Mouse (Mus musculus) intestine, embryonic 16.5 days (tissue): ENCODE data around the gene Cpne4. TPM values are rescaled to one million over a fixed set of nuclear protein-coding genes. Genes with fewer than 3 reads are reported as not detected.

Experiments used
- ATAC-seq: fragments of 200-750 bp; cut with Nextera tagmentation; 2 replicates; pipeline ENCODE4 v1.8.0; 2017; ENCODE audit warnings: moderate TSS enrichment, moderate library complexity
- H3K27ac ChIP-seq: fragments of 300-500 bp; sonication (generic); 2 replicates; pipeline ENCODE4 v1.5.1; 2014; ENCODE audit warnings: mild to moderate bottlenecking, low read length
- H3K27me3 ChIP-seq: fragments of 300-500 bp; sonication (generic); replicated peaks from 2 replicates; pipeline ENCODE4 v1.6.1; 2014; ENCODE audit warnings: low read length, control low read depth, mixed read lengths; ENCODE audit not compliant: control insufficient read depth, insufficient read depth
- H3K36me3 ChIP-seq: fragments of 300-500 bp; sonication (generic); 2 replicates; pipeline ENCODE4 v1.6.1; 2014; ENCODE audit warnings: low read length, control low read depth; ENCODE audit not compliant: control insufficient read depth, insufficient read depth
- H3K4me1 ChIP-seq: fragments of 300-500 bp; sonication (generic); 2 replicates; pipeline ENCODE4 v1.6.1; 2014; ENCODE audit warnings: low read length, control low read depth, mixed read lengths; ENCODE audit not compliant: control insufficient read depth, insufficient read depth
- H3K4me2 ChIP-seq: fragments of 300-500 bp; sonication (generic); 2 replicates; pipeline ENCODE4 v1.6.1; 2014; ENCODE audit warnings: low read depth, low read length, control low read depth
- H3K4me3 ChIP-seq: fragments of 300-500 bp; sonication (generic); 2 replicates; pipeline ENCODE4 v1.5.1; 2014; ENCODE audit warnings: mild to moderate bottlenecking, low read length
- H3K9ac ChIP-seq: fragments of 300-500 bp; sonication (generic); 2 replicates; pipeline ENCODE4 v1.6.1; 2014; ENCODE audit warnings: low read depth, low read length
- H3K9me3 ChIP-seq: fragments of 300-500 bp; sonication (generic); 2 replicates; pipeline ENCODE4 v1.6.1; 2016; ENCODE audit warnings: low read length, control low read depth; ENCODE audit not compliant: control insufficient read depth
- WGBS: fragments of 180-500 bp; shearing (Covaris S2); extraction: QIAGEN DNeasy Blood & Tissue Kit; methylation state at CpG from one replicate; pipeline ENCODE4 v1.1.7; 2014; 5-methylcytosine and 5-hydroxymethylcytosine counted together
- polyA plus RNA-seq: library from polyadenylated mRNA; unstranded; fragments of >200 nt; fragmentation: Nextera tagmentation; extraction: Ambion mirVana; gene quantifications from 2 replicates; pipeline ENCODE4 v1.2.1, GENCODE M21; 2015

The Cpne4 gene
- polyA plus RNA-seq, 1 experiment from 2014 or later = 1.1 TPM

DNA sequence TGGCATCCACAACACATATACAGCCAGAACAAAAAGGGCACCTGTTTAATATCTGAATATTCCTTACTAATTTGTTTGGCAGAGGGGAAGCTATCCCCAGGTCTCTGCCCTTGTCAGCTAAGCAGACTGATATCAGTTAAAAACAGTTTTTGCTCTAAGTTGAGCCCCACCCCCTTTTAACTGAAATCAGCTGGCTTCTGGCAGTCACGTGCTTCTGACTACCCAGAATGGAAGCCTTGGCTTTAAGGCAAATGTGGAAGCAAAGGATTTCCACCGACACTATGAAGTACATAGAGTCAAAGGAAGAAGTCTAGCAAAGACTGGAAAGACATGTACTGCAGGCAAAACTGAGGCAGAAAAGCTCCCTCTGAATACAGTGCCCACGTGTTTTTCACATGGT, 490.8 kb downstream of the Cpne4 start:
- no peak overlapping the region for H3K4me3 ChIP-seq
- H3K4me2 ChIP-seq = no peak overlapping the region
- 73% methylated on average over 3 of the region's 3 CpGs for WGBS
- no peaks in the 10 kb centered on the region for H3K27me3 ChIP-seq
- no peaks in the 10 kb centered on the region for H3K4me1 ChIP-seq
- H3K9ac ChIP-seq = no peak overlapping the region
- no peaks in the 10 kb centered on the region for H3K9me3 ChIP-seq
- H3K27ac ChIP-seq = no peak overlapping the region
- ATAC-seq = no peak
- H3K36me3 ChIP-seq = no peaks in the 10 kb centered on the region

GRCm38 (mm10) chr9:105046014-105046413, 498.9 kb downstream of the Cpne4 start:
- H3K4me2 ChIP-seq = no peak overlapping the region
- no peaks in the 10 kb centered on the region for H3K4me1 ChIP-seq
- H3K9ac ChIP-seq = no peak overlapping the region
- no peaks in the 10 kb centered on the region for H3K36me3 ChIP-seq
- no peak overlapping the region for H3K4me3 ChIP-seq
- H3K9me3 ChIP-seq = no peaks in the 10 kb centered on the region
- no peaks in the 10 kb centered on the region for H3K27me3 ChIP-seq
- no peak overlapping the region for H3K27ac ChIP-seq
- ATAC-seq = no peak
- WGBS = 71% methylated on average over 7 of the region's 7 CpGs

DNA sequence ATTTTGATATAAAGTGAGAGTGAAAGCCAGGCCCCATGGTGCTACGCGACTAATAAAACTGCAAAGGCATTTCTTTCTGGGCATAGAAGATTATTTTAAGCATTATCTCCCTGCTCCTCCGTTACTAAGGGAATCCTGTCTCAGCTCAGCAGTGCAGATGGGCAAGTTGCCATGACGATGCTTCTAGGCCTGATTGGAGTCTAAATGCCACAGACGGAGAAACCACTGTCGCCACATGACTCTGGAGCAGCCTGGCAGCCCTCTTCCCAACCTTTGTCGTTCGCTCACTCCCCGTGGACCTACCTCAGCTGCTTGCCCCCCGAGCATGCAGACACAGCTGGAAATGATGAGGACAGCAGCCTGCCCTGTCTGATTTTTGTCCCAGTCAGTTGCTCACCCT, 501.3 kb downstream of the Cpne4 start:
- 62% methylated on average over 10 of the region's 10 CpGs for WGBS

DNA sequence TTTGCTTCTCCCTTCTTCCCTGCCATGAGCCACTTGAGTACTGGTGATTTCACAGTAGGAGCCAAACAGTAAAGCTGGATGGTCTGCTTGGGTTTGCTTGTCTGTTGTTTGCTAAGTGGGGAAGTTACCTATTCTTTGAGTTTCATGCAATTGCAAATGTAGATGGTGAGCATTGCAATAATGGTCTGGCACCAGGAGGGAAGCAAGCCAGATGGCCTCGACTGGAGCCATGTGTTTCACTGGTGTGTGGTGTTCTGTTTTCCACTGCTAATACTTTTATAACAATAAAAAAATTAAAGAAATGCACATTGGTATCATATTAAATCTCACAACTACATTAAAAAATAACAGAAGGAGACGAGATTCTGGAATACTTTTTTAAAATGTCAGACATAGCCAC, 502.6 kb downstream of the Cpne4 start:
- no peak overlapping the region for H3K4me2 ChIP-seq
- no peak overlapping the region for H3K27ac ChIP-seq
- H3K27me3 ChIP-seq = no peaks in the 10 kb centered on the region
- H3K4me3 ChIP-seq = no peak overlapping the region
- H3K9me3 ChIP-seq = no peaks in the 10 kb centered on the region
- no peak overlapping the region for H3K9ac ChIP-seq
- no peak for ATAC-seq
- 43% methylated on average over 2 of the region's 2 CpGs for WGBS
- no peaks in the 10 kb centered on the region for H3K4me1 ChIP-seq
- H3K36me3 ChIP-seq = no peaks in the 10 kb centered on the region

More for the DNA sequence above, 501.3 kb downstream of the Cpne4 start:
- Histone ChIP-seq H3K9me3 (no peaks in the 10 kb centered on the region), H3K9ac (no peak overlapping the region), H3K36me3 (no peaks in the 10 kb centered on the region), H3K27ac (no peak overlapping the region), H3K4me3 (no peak overlapping the region), H3K4me2 (no peak overlapping the region), H3K4me1 (no peaks in the 10 kb centered on the region), H3K27me3 (no peaks in the 10 kb centered on the region)
- no peak for ATAC-seq

DNA sequence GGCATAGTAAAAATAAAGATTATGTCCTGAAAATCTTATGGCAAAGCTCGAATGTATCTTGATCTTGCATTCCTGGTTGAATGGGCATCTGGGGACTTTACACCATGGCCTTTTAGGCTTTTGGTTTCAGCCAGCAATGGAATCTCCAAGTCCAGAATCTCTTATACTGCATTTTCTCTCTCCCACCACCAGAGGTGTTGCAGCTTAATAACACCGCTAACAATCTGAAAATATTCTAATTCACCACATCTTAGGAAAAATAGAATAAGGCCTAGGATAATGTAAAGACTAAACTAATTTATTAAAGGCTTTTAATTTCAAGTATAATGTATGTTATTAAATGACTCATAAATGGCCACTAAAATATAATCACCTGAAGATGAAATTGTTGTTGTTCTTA, 503.2 kb downstream of the Cpne4 start:
- Histone ChIP-seq H3K4me1 (no peaks in the 10 kb centered on the region), H3K36me3 (no peaks in the 10 kb centered on the region), H3K4me3 (no peak overlapping the region), H3K4me2 (no peak overlapping the region), H3K27ac (no peak overlapping the region), H3K27me3 (no peaks in the 10 kb centered on the region), H3K9ac (no peak overlapping the region), H3K9me3 (no peaks in the 10 kb centered on the region)
- 64% methylated on average over 2 of the region's 2 CpGs for WGBS
- ATAC-seq = no peak

DNA sequence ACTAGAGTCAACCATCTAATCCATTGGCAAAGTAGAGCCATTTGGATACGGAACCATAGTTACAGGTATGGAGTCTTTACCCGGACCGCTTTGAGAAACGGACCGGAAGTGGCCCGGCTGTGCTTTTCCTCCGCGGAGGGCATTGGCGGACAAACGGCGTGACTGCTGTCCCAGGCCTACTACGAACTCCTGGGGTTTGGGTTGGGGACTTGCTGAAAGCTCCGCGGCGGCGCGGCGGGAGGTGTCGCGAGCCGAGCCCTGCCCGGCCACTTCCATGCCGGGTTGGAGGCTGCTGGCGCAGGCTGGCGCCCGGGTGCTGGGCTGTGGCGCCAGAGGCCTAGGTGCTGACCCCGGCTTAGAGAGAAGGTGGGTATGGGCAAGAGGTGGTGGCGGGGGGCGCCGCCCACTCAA, 506.1 kb downstream of the Cpne4 start, which contains the start of gene Mrpl3:
TSS of gene Mrpl3 (plus strand) at position 93 of the 411 bp plus-strand sequence.
- no peaks in the 10 kb centered on the region for H3K9me3 ChIP-seq
- H3K4me2 ChIP-seq = peak within 1 kb of the TSS; percentile 70
- H3K9ac ChIP-seq = peak within 1 kb of the TSS; percentile 100
- ATAC-seq = peak; percentile 85
- peak within 1 kb of the TSS; percentile 69 for H3K27ac ChIP-seq
- peak within 1 kb of the TSS; percentile 100 for H3K4me3 ChIP-seq
- no peaks in the 10 kb centered on the region for H3K4me1 ChIP-seq
- H3K36me3 ChIP-seq = peaks cover 10% of the 10 kb centered on the region; the same call in 1 of the 2 replicates
- H3K27me3 ChIP-seq = no peaks in the 10 kb centered on the region
- WGBS = under 1% methylated on average over 31 of the region's 31 CpGs

DNA sequence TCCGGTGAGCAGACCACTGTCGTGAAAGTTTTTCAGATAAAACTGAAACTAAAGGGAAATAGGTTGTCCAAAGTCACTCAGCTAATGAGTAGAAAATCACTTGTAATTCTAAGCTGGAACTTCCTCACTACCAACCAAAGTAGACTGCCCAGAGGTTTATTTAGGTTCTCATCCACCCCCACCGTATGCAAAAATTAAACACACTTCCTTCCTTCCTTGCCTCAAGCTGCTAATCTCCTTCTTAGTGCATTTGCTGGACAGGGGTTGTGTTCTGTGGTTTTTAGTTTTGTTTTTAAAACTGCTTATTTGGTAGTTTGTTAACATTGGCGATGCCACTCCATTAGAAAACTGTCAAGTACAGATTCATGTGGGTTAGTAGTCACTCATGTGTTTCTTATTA, 506.7 kb downstream of the Cpne4 start:
- ATAC-seq = no peak
- Histone ChIP-seq H3K9me3 (no peaks in the 10 kb centered on the region), H3K27me3 (no peaks in the 10 kb centered on the region), H3K9ac (peak overlapping the region; percentile 100), H3K4me3 (peak overlapping the region; percentile 100), H3K4me2 (peak overlapping the region; percentile 70), H3K4me1 (no peaks in the 10 kb centered on the region), H3K27ac (peak overlapping the region; percentile 69; the same call in 1 of the 2 replicates), H3K36me3 (peaks cover 10% of the 10 kb centered on the region; the same call in 1 of the 2 replicates)
- WGBS = 48% methylated on average over 4 of the region's 4 CpGs

DNA sequence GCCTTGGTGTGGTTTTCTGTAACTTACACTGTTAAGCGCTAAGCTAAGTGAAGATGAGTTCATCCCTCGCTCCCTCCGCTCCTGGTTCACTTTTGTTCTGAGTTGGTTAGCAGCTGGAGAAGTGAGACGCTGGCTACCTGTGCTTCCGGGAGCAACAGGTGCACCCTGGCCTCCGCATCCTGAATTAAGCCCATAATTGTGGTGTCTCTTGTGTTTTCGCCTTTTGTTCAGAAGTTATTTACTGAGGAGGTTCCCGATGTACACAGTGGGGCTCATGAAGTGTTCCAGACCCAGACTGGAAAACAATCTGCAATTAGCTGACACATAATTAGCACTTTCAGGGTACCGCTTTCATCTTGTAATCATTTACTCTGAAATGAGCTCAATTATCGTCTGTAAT, 522.0 kb downstream of the Cpne4 start:
- WGBS = 96% methylated on average over 10 of the region's 10 CpGs
- ATAC-seq = no peak
- H3K4me1 ChIP-seq = no peaks in the 10 kb centered on the region
- H3K27me3 ChIP-seq = no peaks in the 10 kb centered on the region
- H3K36me3 ChIP-seq = peaks cover 11% of the 10 kb centered on the region
- H3K4me3 ChIP-seq = no peak overlapping the region
- H3K9me3 ChIP-seq = no peaks in the 10 kb centered on the region
- H3K27ac ChIP-seq = no peak overlapping the region
- no peak overlapping the region for H3K4me2 ChIP-seq
- no peak overlapping the region for H3K9ac ChIP-seq

DNA sequence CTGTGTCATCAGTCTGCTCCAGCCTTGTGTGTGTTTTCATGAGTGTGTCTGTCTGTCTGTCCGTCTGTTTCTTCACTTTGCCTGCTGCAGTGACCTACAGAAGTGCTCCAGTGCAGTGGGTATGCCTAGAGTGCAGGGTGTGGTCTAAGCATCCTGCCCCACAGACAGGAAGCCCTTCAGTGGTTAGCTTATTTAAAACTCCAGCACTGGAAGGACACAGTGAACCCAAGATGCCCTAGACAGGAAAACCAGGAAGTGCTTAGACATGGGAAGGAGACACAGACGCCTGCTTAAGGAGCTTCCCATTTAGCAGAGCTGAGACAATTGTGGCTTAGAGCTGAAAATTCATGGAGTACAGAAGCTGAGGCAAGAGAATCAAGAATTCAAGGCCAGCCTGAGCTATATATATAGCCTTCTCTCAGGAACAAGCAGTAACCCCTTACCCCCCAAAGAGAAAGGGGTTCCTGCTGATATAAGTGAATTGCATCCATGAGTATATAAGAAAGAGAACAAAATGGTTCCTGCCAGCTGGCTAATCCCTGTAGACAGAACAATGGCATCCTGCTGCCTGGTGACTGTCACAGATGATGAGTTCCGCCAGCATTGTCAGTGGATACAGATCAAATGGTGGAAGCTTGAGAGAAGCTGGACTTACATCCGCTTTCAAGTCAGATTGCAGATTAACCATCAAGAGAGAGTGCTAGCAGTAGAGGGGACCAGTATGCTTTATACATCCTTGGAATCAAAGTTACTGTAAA, 526.1 kb downstream of the Cpne4 start:
- ATAC-seq = no peak
- H3K27me3 ChIP-seq = no peaks in the 10 kb centered on the region
- 80% methylated on average over 4 of the region's 4 CpGs for WGBS

More for the DNA sequence above, 526.1 kb downstream of the Cpne4 start:
- Histone ChIP-seq H3K9me3 (no peaks in the 10 kb centered on the region), H3K36me3 (peaks cover 10% of the 10 kb centered on the region), H3K27ac (no peak overlapping the region), H3K9ac (no peak overlapping the region), H3K4me2 (no peak overlapping the region), H3K4me1 (no peaks in the 10 kb centered on the region), H3K4me3 (no peak overlapping the region)
